Mouse (Mus musculus) forebrain, embryonic 11.5 days (tissue): ENCODE measurements around the gene Nrf1. TPM values are rescaled to one million over a fixed set of nuclear protein-coding genes. Genes with fewer than 3 reads are reported as not detected.

Experiments
- ATAC-seq: fragments of 200-750 bp; cut with Nextera tagmentation; replicated peaks from 2 replicates; pipeline ENCODE4 v1.8.0; 2017; ENCODE audit warnings: moderate TSS enrichment; ENCODE audit not compliant: low FRiP score
- DNase-seq: peaks from one replicate; pipeline ENCODE4 v3.0.0-alpha.2; 2017; ENCODE audit warnings: low spot score
- H3K27ac ChIP-seq: fragments of 300-500 bp; sonication (generic); 2 replicates; pipeline ENCODE4 v1.5.1; 2014; ENCODE audit warnings: low read depth, low read length
- H3K27me3 ChIP-seq: fragments of 300-500 bp; sonication (generic); 2 replicates; pipeline ENCODE4 v1.6.1; 2014; ENCODE audit warnings: mild to moderate bottlenecking, low read length, mixed read lengths; ENCODE audit not compliant: control insufficient read depth, insufficient read depth
- H3K36me3 ChIP-seq: fragments of 300-500 bp; sonication (generic); 2 replicates; pipeline ENCODE4 v1.6.1; 2014; ENCODE audit warnings: mild to moderate bottlenecking, low read length, moderate library complexity, mixed read lengths; ENCODE audit not compliant: control insufficient read depth, insufficient read depth
- H3K4me1 ChIP-seq: fragments of 300-500 bp; sonication (generic); replicated peaks from 2 replicates; pipeline ENCODE4 v1.6.1; 2014; ENCODE audit warnings: low read length, mixed read lengths; ENCODE audit not compliant: control insufficient read depth, insufficient read depth
- H3K4me2 ChIP-seq: fragments of 300-500 bp; sonication (generic); 2 replicates; pipeline ENCODE4 v1.6.1; 2014; ENCODE audit warnings: low read depth, mild to moderate bottlenecking, low read length, moderate library complexity, mixed read lengths; ENCODE audit not compliant: severe bottlenecking
- H3K4me3 ChIP-seq: fragments of 300-500 bp; sonication (generic); 2 replicates; pipeline ENCODE4 v1.5.1; 2014; ENCODE audit warnings: low read depth, low read length
- H3K9ac ChIP-seq: fragments of 300-500 bp; sonication (generic); 2 replicates; pipeline ENCODE4 v1.6.1; 2014; ENCODE audit warnings: low read length
- H3K9me3 ChIP-seq: fragments of 300-500 bp; sonication (generic); 2 replicates; pipeline ENCODE4 v1.6.1; 2016; ENCODE audit warnings: low read length, mixed read lengths; ENCODE audit not compliant: control insufficient read depth
- WGBS: fragments of 180-500 bp; shearing (Covaris S2); extraction: QIAGEN DNeasy Blood & Tissue Kit; methylation state at CpG from one replicate; pipeline ENCODE4 v1.1.7; 2014; 5-methylcytosine and 5-hydroxymethylcytosine counted together
- polyA plus RNA-seq: library from polyadenylated mRNA; unstranded; fragments of >200 nt; fragmentation: Nextera tagmentation; extraction: Ambion mirVana; gene quantifications from 2 replicates; pipeline ENCODE4 v1.2.1, GENCODE M21; 2014

Nrf1 gene
- polyA plus RNA-seq, 1 experiment from 2014 or later = 95.3 TPM

DNA sequence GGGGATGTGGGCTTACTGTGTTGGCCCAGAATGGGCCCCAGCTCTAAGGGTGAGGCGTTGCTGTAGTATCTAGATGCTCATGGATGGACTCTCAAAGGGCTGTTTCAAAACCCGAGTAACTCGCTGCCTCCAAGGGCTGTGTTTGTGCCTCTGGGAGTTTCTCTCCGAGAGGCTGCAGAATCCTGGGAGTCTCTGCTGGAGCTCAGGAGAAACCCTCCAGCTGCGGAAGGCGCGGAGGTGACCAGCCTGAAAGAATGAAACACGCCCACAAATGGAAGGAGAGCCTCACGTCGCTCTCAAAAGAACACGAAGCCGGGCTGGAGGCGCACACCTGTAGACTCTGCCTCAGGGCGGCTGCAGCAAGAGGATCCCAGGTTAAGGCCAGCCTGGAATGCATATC lies 129.5 kb downstream of the Nrf1 start:
- no peak overlapping the region for H3K27ac ChIP-seq
- no peak overlapping the region for H3K9ac ChIP-seq
- no peak for DNase-seq
- H3K4me3 ChIP-seq = no peak overlapping the region
- no peak for ATAC-seq
- H3K27me3 ChIP-seq = peaks cover 85% of the 10 kb centered on the region
- H3K4me1 ChIP-seq = peaks cover 25% of the 10 kb centered on the region
- no peak overlapping the region for H3K4me2 ChIP-seq
- no peaks in the 10 kb centered on the region for H3K36me3 ChIP-seq
- no peaks in the 10 kb centered on the region for H3K9me3 ChIP-seq
- WGBS = under 1% methylated on average over 14 of the region's 14 CpGs

DNA sequence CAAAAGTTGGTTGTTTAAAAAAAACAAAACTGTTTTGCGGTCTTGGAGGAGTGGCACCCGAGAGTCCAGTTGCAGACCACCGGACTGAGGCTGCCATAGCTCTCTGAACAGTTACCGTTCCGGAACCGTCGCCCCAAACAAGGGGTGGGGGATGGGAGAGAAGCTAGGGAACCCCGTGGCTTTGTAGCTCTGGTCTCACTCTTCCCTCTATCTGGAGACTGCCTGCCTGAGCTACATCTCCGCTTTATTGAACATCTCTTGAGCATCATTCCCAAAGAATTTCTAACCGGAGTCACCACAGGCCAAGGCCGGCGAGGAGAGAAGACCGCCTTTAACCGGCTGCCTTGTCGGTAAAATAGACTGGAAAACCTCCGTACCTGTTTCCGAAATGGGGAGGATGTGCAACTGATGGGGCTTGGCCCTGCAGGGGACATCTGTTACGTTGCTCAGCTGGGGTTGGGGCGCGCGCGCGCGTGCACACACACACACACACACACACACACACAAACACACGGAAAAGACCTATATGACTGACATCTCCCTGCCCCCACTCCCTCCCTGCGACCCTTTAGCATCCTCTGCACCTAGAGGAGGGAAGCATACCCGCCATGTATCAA lies 130.3 kb downstream of the Nrf1 start:
- peaks cover 77% of the 10 kb centered on the region for H3K27me3 ChIP-seq
- no peaks in the 10 kb centered on the region for H3K36me3 ChIP-seq
- H3K9me3 ChIP-seq = no peaks in the 10 kb centered on the region
- ATAC-seq = no peak
- DNase-seq = no peak
- peaks cover 25% of the 10 kb centered on the region for H3K4me1 ChIP-seq
- no peak overlapping the region for H3K9ac ChIP-seq
- H3K4me2 ChIP-seq = no peak overlapping the region
- H3K4me3 ChIP-seq = no peak overlapping the region
- no peak overlapping the region for H3K27ac ChIP-seq
- WGBS = 1% methylated on average over 27 of the region's 27 CpGs

DNA sequence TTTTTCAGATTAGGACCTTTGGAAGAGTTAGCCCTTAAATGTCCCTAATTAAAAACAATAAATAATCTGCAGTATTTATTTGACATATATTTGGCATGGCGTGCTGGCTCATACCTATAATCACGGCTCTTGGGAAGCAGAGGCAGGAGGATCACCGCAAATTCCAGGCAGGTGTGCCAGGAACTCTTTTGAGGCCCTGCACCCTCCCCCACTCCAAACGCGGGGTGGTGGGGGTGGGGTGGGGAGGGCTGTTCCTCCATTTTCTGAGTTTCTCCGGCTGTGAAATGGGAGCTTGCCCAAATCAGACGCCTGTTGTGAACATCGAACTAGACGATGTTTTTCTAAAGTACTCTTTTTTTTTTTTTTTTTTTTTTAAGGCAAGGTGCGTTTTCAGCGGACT lies 131.3 kb downstream of the Nrf1 start:
- no peaks in the 10 kb centered on the region for H3K9me3 ChIP-seq
- H3K27ac ChIP-seq = no peak overlapping the region
- H3K4me1 ChIP-seq = peaks cover 19% of the 10 kb centered on the region
- H3K27me3 ChIP-seq = peaks cover 68% of the 10 kb centered on the region
- DNase-seq (no peak), ATAC-seq (no peak)
- no peak overlapping the region for H3K4me3 ChIP-seq
- H3K4me2 ChIP-seq = no peak overlapping the region
- 17% methylated on average over 11 of the region's 11 CpGs for WGBS
- no peaks in the 10 kb centered on the region for H3K36me3 ChIP-seq
- H3K9ac ChIP-seq = no peak overlapping the region

DNA sequence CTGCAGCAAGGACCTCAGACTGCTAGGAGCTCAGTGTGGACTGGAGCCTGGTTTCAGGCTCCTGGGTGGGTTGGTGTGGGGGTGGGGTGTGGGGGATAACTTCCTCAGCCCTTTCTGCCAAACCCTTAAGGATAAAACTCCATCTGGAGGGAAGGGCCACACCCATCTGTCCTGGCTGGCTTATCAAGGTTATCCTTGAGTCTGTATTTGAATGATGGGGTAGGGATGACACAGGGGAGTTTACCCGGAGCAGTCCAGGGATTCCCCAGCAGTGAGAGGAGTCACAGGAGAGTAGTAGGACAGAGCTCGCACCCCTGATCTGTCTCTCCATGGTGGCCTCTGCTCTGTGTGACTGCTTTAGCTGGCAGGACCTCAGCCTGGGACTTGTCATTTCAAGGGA lies 132.5 kb downstream of the Nrf1 start:
- Histone ChIP-seq H3K4me3 (no peak overlapping the region), H3K36me3 (no peaks in the 10 kb centered on the region), H3K27me3 (peaks cover 55% of the 10 kb centered on the region), H3K4me2 (no peak overlapping the region), H3K9ac (no peak overlapping the region), H3K9me3 (no peaks in the 10 kb centered on the region), H3K27ac (no peak overlapping the region), H3K4me1 (peaks cover 12% of the 10 kb centered on the region)
- no peak for ATAC-seq
- DNase-seq = no peak
- WGBS = 45% methylated on average over 2 of the region's 2 CpGs

DNA sequence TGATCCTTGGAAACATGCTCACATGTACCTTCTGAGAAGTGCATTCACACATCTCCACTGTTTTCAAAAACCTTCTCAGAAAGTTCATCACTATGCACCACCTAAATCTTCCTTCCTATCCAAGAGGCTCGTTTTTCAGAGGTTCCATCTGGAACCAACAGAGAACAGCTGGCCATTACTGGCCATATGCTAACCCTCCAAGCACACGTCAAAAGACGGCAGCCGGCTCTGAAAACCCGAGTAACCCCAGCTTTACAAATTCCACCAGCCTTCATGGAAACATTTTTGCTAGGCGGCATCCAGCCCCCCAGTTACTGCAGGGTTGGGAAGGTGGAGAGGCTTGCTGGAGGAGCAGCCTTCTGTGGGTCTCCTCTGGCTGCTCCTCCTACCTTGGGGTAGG lies 134.2 kb downstream of the Nrf1 start:
- 72% methylated on average over 6 of the region's 6 CpGs for WGBS
- no peaks in the 10 kb centered on the region for H3K9me3 ChIP-seq
- peaks cover 38% of the 10 kb centered on the region for H3K27me3 ChIP-seq
- no peak overlapping the region for H3K9ac ChIP-seq
- H3K4me1 ChIP-seq = peaks cover 7% of the 10 kb centered on the region; the same call in 1 of the 2 replicates
- ATAC-seq (no peak), DNase-seq (no peak)
- H3K4me3 ChIP-seq = no peak overlapping the region
- no peak overlapping the region for H3K27ac ChIP-seq
- no peak overlapping the region for H3K4me2 ChIP-seq
- no peaks in the 10 kb centered on the region for H3K36me3 ChIP-seq

DNA sequence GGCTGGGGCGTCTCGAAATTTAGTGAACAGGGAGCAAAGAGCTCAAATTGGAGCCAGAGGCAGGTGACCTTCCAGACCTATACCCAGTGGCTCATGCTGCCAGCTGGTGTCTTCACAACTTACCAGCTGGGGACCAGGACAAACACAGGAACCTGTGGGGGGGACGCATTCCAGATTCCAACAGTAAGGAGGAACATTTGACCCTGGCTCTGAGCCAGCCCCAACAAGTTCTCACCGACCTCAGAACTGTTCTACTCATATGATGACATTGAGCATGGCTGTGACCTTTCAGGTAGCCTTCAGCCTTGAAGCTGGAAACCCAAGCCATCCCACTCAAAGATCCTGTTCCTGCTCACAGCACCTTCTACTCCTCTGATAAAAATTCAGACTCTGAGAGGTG lies 135.8 kb downstream of the Nrf1 start:
- Histone ChIP-seq H3K4me2 (no peak overlapping the region), H3K4me1 (0 out of 2 replicates have a peak, but pooled peaks cover 3% of the 10 kb centered on the region), H3K36me3 (no peaks in the 10 kb centered on the region), H3K27me3 (peaks cover 24% of the 10 kb centered on the region), H3K4me3 (no peak overlapping the region), H3K27ac (no peak overlapping the region), H3K9me3 (no peaks in the 10 kb centered on the region), H3K9ac (no peak overlapping the region)
- DNase-seq (no peak), ATAC-seq (no peak)
- 88% methylated on average over 4 of the region's 4 CpGs for WGBS

DNA sequence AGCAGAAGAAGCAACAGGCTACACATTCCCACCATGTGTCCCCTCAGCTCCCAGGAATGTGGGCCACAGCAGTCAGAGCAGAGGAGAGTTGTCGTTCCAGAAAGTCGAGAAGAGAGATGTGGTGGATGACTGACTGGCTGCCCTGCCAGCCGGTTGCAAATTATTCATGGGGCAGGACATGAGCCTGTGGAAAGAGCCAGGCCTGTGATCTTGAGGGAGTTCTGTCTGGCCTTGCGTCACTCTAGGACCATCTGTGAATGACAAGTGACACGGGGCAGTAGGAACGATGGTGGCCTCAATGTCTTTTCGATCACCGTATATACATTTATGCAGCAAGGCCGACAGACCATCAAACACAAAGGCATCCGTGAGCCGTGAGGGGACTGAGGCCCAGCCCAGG lies 147.9 kb downstream of the Nrf1 start:
- 87% methylated on average over 11 of the region's 11 CpGs for WGBS
- no peaks in the 10 kb centered on the region for H3K9me3 ChIP-seq
- no peak for ATAC-seq
- no peak overlapping the region for H3K9ac ChIP-seq
- H3K4me2 ChIP-seq = no peak overlapping the region
- H3K4me3 ChIP-seq = no peak overlapping the region
- no peaks in the 10 kb centered on the region for H3K4me1 ChIP-seq
- H3K27me3 ChIP-seq = no peaks in the 10 kb centered on the region
- H3K36me3 ChIP-seq = no peaks in the 10 kb centered on the region
- no peak overlapping the region for H3K27ac ChIP-seq
- DNase-seq = no peak

DNA sequence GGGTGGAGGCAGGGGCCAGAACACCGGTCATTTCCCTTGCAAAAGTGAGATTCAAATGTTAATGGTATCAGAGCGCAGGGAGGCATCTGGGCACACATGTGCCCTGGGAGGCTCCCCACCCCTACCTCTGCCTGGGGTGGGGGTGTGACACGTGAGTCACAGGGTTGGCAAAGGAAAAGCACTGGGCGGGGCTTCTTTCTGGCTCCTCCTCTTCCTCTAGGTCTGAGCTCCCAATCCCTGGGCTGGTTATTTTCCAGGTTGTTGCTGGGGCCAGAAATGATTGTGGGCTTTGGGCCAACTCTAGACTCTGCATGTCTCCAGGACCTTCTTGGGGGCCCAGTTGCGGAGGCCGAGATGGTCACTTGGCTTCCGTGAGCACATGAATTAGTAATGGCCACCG lies 148.4 kb downstream of the Nrf1 start:
- DNase-seq = no peak
- Histone ChIP-seq H3K4me3 (no peak overlapping the region), H3K9ac (no peak overlapping the region), H3K27me3 (no peaks in the 10 kb centered on the region), H3K4me1 (no peaks in the 10 kb centered on the region), H3K4me2 (no peak overlapping the region), H3K27ac (no peak overlapping the region), H3K36me3 (no peaks in the 10 kb centered on the region), H3K9me3 (no peaks in the 10 kb centered on the region)
- 78% methylated on average over 8 of the region's 8 CpGs for WGBS
- ATAC-seq = no peak
